Mouse (Mus musculus) frontal cortex, adult 2 months (tissue): ENCODE results near the gene Ercc6l2. TPM values are rescaled to one million over a fixed set of nuclear protein-coding genes. Genes with fewer than 3 reads are reported as not detected.

ENCODE experiments used
- DNase-seq, 2 experiments: peaks; one replicate each; pipeline ENCODE4 v3.0.0; 2022; ENCODE audit warnings: low spot score in 1 of 2; ENCODE audit errors: extremely low spot score in 1 of 2
- polyA plus RNA-seq: library from polyadenylated mRNA; depleted of rRNA; stranded (reverse); fragments of >200 nt; gene quantifications from 2 replicates; pipeline ENCODE4 v1.2.3, GENCODE M21; 2012

The Ercc6l2 gene
- polyA plus RNA-seq, 1 experiment = 18.8 TPM

- peak in 1 of 2 experiments; percentile 4 for DNase-seq
Measured at GRCm38 (mm10) chr13:63879105-63879863, 64.2 kb downstream of the Ercc6l2 start.

- DNase-seq = no peak
Measured at GRCm38 (mm10) chr13:63879864-63880141, 64.8 kb downstream of the Ercc6l2 start.

- no peak for DNase-seq
Measured at GRCm38 (mm10) chr13:63885532-63885949, 70.5 kb downstream of the Ercc6l2 start.

GRCm38 (mm10) chr13:63886429-63887052, 71.5 kb downstream of the Ercc6l2 start:
- no peak for DNase-seq

- no peak for DNase-seq
Measured at GRCm38 (mm10) chr13:63900679-63901302, 85.8 kb downstream of the Ercc6l2 start.

- peak in 1 of 2 experiments; percentile 81 for DNase-seq
Measured at GRCm38 (mm10) chr13:63901303-63901713, 86.3 kb downstream of the Ercc6l2 start.

- peak in 1 of 2 experiments; percentile 48 for DNase-seq
Measured at GRCm38 (mm10) chr13:63901714-63902597, 86.9 kb downstream of the Ercc6l2 start.

- DNase-seq = no peak
Measured at GRCm38 (mm10) chr13:63906516-63906915, 91.5 kb downstream of the Ercc6l2 start.

GRCm38 (mm10) chr13:63907437-63907836, 92.4 kb downstream of the Ercc6l2 start:
- no peak for DNase-seq

GRCm38 (mm10) chr13:63910141-63910804, 95.2 kb downstream of the Ercc6l2 start:
- no peak for DNase-seq

- DNase-seq = no peak
Measured at GRCm38 (mm10) chr13:63911617-63912016, 96.6 kb downstream of the Ercc6l2 start.

GRCm38 (mm10) chr13:63913136-63913535, 98.1 kb downstream of the Ercc6l2 start:
- DNase-seq = no peak

- no peak for DNase-seq
Measured at GRCm38 (mm10) chr13:63915176-63915575, 100.1 kb downstream of the Ercc6l2 start.

- no peak for DNase-seq
Measured at GRCm38 (mm10) chr13:63915684-63916083, 100.6 kb downstream of the Ercc6l2 start.

- no peak for DNase-seq
Measured at GRCm38 (mm10) chr13:63916568-63916967, 101.5 kb downstream of the Ercc6l2 start.

- DNase-seq = peak; percentile 31 to 66
Measured at GRCm38 (mm10) chr13:63917198-63917767, 102.2 kb downstream of the Ercc6l2 start.

GRCm38 (mm10) chr13:63917776-63918621, 103.0 kb downstream of the Ercc6l2 start:
- DNase-seq = peak in 1 of 2 experiments; percentile 48

- DNase-seq = peak; percentile 56 to 65
Measured at GRCm38 (mm10) chr13:63918733-63919422, 103.8 kb downstream of the Ercc6l2 start.
